Mouse (Mus musculus): Measurements from ENCODE around the gene Sct.

Sct gene

DNA sequence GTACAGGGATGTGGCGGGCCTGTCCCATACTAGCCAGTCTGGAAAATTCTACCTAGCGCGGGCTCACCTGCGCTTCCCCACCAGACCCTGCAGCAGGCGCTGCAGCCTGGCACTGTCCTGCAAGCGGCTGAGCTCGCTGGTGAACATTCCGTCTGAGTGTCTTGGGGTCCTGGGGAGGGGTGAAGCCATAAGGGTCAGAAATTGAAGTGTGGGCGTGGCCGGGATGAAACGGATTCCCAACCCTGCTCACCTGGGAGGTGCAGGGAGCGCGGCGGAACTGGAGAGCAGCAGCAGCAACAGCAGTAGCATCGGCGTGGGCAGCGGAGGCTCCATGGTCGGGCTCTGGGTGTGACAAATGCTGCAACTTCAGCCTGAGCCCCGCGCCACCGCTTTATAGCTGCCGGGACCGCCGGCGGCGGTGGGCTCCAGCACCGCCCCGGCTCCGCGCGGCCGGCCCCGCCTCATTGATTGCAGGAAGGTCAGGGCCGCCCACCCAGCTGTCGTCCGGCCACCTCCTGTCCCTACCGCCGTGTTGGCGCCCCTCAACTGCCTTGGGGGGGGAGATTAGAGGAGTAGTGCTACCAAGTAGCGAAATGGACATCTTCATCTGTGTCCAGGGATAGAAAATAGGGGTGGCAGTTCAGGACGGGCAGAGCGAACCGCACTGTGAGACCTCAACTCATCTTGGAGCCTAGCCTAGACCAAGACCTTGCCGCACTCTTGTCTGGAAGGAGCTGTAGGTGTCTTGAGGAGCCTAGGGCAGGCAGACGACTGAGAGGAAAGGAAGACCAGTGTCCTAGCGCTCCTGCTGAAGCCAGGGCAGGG, at the start of gene Sct:
Gene Sct (minus strand): TSS at position 368 of the 825 bp plus-strand sequence.
- DNase-seq (ENCODE audit: low read depth), result no peak

DNA sequence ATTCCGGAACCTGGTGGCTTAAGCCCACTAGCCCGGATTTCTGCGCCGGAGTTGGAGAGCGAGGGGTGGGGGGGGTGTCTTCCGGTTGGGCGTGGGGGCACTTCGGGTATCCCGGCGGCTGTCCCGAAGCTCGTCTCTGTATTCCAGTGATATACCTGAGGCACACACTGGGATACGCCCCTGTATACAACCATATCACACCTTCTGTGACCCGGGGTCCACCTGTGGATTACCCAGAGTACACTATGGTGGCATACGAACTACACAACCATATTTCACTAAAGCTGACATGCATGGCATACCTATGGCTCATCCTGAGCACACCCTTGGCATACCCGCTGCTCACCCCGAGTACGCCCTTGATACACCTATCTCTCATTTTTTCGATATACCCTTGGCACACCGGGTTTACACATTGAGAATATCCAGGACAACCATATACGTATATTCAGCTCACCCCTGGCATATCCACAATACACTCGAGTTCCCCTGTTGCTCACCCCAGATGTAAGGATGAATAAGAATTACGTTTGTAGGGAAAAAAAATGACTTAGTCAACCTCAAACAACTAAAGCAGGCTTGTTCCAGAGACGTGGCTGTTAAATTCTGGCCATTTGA, 49.5 kb upstream of the Sct start:
- DNase-seq (ENCODE audit: low read depth), result peak; percentile 17

DNA sequence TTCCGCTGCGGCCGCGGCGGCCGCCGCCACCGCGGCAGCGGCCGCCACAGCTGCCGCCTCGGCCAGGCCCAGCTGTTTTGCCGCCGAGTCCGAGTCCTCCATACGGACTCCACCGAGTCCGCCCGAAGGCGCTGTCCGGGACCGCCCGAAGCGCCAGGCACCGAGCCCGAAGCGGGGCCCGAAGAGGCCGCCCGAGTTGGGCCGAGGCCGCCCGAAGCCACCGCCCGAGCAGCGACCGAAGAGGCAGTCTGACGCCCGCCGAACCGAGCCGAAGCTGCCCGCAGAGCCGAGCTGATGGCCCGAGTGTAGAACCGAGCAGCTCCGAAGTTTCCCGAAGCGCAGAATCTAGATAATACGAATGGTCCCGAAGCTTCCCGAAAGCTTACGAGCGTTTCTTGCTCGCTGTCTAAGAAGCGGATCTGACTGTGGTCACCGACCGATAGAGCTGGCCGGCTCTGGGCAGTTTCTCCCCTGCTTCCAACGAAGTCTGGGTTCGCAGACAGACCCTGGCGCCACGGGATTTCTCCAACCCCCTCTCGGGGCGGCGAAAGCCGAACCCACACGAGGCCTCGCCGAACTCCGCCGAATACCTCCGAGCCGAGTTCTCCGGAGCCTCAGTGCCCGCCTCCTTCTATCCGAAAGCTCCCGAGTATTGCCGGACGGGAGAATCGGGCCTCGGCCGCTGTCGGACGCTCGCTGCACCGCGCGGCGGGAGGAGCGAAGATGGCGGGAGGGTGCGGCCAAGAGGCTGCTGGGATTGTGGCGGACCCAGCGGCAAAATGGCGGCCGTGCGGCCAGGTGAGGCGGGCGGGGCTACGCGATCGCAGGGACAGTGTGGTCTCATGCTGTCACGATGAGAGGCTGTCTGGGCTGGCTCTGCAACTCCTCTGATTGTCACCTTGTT, 48.8 kb upstream of the Sct start, which contains the start of the genes Deaf1 and Tmem80:
Gene Deaf1 (minus strand): TSS at position 222 of the 904 bp plus-strand sequence.
Gene Tmem80 (plus strand): TSS at position 271 of the 904 bp plus-strand sequence.
- peak; percentile 97 for DNase-seq (ENCODE audit: low read depth)

DNA sequence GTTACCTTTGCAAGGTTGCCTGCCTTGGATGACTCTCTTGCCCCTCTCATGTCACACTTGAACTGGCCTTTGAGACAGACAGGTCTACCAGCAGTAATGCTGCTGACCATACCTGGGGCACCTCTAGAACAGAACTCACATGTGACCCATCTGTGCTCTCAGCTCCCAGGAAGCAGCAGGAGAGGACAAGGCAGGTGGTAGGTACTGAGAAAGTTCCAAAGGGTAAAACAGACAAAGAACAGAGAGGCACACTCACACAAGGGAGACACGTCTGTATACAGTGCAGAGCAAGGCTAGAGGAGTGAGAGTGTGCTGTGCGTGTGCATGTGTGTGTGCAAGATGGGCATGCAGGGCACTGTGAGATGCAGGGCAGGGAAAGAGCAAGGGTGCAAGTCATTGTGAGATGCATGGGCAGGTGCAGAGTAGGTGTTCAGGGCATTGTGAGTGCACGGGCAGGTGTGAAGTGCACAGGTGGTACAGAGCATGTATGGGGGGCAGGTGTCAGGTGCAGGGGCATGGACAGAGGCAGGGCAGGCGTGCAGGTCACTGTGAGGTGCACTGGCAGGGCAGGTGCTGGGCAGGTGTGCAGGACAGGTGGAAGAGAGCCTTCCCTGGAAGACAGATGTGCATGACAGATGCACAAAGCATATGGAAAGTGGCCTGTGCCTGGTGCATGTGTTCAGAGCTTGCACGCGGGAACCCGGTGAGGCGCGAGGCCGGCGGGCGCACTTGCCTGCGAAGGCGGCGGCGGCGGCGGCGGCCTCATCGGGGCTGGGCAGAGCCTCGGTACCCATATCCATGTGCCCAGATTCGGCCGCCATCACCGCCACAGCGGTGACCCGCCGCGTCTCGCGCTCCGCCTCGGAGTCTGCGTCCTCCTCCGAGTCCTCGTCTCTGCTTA, 47.9 kb upstream of the Sct start:
- DNase-seq (ENCODE audit: low read depth), result no peak

DNA sequence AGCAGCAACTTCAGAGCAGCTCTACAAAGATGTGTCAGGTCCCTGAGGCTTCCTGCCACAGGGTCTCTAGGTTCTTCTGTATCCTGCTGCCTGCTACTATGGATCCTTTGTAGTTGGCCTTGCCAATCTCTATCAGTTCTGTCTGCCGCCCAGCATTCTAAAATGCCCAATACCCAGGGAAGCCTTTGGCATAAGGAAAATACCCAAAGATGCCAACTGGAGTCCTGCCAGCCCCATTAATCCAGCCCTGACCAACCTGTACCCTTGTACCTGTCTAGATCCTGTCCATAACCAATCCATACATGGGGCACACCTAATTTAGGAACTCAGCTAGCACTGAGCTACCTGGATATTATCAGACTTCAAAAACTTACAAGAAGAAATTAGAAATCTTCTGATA, 45.8 kb upstream of the Sct start:
- no peak for DNase-seq (ENCODE audit: low read depth)

DNA sequence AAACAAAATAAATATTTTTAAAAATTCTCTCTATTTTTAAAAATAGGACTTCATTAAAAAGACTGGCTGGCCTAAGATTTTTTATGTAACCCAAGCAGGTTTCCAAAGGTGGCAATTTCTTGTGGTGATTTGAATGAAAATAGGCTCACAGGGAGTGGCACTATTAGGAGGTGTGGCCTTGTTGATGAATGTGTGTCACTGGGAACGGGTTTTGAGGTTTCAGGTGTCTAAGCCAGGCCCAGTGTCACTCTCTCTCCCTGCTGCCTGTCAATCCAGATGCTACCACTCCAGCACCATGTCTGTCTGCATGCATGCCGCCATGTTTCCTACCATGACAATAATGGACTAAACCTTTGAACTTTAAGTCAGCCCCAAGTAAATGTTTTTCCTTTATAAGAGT, 40.5 kb upstream of the Sct start:
- DNase-seq (ENCODE audit: low read depth), result no peak

DNA sequence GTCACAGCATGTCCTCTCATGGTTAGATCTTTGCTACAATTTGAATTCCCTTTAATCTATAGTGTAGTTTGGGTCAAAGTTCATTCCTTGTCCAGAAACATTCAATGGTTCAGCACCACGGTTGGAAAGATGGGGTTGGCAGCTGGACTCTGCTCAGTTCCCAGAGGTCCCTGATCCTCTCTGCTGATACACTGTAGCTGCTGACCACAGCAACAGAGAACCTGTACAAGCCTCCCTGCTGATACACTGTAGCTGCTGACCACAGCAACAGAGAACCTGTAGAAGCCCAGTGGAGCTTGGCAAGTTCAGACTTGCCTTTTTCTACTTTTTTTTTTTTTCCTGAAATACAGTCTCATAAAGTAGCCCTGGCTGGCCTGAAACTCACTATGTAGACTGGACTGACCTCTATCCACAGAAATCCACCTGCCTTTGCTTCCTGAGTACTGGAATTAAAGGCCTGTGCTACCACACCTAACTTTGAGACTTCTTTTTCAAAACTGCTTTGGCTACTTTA, 38.7 kb upstream of the Sct start:
- DNase-seq (ENCODE audit: low read depth), result no peak

DNA sequence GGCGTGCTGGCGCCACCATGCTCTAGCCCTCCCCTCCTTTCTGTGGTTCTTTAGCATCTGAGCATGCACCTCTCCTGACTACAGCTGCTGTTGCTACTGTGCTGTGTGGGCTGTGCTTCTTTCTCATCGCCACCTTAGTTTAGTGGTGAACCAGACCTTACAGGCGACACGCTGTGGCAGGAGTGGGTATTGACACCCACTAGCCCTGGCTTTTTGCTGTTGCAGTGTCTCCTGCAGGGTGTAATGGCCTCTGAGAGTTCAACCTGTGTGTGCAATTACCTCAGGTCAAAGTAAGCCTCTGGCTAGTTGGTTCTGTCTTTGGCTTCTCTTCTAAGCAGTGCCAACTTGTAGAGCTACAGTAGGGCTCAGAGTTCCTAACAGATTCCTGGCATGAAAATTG, 37.0 kb upstream of the Sct start:
- no peak for DNase-seq (ENCODE audit: low read depth)

DNA sequence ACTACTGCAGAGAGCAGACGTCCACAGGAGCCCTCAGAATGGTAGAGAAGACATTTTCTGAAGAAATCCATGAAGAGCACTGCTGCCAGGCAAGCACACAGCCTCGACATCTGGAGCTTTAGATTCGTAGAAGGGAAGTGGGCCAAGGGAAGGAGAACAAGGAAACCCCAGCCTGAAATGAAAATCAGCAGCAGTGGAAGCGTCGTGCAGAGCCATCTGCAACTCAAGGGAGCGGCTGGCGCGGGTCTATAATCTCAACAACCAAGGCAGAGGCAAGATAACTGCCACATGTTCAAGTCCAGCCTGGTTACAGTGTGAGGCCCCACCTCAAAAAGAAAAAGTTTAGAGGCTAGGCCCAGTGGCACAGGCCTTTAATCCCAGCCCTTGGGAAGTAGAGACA, 36.1 kb upstream of the Sct start:
- DNase-seq (ENCODE audit: low read depth), result no peak

DNA sequence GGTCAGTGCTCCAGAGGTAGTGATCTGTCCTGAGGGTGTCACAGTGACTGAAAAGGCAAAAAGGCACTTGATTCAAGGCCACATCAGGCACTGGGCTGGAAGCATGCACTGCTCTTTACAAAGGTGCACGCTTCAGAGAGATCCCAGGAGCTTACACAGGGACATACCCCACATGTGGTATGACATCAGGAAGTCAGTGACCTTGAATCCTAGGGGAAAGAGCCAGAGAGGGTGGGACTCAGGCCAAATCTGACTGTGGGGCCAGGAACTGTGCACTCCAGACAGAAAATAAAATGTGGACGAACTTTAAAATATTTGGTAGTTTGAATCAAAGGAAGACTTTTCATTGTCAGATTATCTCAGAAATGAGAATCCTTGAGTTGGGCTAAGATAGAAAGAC, 35.5 kb upstream of the Sct start:
- no peak for DNase-seq (ENCODE audit: low read depth)

DNA sequence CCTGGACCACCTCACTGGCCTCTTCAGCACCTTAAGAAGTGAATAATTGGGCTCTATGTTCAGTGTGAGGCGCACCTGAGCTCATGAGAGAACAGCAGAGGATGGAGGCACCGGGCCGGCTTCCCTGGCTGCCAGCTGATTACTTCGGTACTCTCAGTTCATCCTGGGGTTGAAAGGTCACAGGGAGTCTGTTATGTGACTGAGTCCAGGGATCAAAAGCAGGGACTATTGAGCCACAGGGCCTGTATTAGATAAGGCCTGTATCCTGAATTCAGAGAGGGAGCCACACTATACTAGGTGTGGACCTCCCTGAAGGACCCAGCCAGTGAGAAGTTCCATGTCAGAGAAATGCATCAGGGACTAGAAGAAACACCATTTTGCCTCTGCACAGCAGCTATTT, 25.6 kb upstream of the Sct start:
- no peak for DNase-seq (ENCODE audit: low read depth)

DNA sequence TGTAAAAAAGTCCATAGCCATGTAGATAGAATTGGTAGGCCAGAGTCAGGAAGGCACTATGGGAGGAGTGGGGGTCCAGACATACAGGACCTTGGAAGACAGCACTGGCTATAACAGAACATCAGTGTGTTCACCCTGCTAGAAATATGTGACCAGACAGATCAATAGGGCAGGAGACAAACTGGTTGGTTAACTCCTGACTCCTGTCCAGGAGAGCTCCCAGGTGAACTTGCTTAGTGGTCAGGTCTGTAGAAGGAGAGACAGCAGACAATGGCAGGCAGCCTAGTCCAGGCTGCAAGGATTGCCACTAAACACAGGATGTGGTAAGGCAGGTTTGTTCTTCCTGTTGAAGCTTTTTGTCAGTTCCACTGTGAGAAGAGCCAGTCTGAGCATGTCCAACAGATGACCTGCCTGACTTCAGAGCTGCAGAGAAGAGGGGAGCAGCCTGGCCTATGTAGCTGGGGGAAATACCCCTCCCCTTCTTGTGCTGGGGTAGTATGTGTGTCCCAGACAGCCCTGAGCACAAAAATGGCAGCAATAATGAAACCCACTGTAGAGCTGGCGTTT, 23.9 kb upstream of the Sct start:
- no peak for DNase-seq (ENCODE audit: low read depth)

DNA sequence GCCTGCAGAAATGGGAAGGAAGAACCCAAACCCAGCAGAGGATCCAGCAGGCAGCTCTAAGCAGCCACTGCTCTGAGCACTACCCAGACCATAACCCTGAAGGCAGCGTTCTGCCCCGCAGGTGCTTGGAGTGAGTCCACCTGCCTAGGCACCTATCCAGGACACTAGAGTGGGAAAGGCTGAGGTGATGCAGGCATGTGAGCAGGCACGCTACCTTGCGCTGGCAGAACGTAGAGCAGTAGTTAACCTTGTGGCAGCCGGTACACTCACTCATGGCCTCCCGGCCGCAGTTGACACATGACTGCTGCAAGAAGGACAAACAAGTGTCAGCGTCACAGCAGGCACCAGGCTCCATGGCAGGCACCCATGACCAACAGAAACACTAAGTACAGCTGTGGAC, 22.5 kb upstream of the Sct start:
- DNase-seq (ENCODE audit: low read depth), result no peak

DNA sequence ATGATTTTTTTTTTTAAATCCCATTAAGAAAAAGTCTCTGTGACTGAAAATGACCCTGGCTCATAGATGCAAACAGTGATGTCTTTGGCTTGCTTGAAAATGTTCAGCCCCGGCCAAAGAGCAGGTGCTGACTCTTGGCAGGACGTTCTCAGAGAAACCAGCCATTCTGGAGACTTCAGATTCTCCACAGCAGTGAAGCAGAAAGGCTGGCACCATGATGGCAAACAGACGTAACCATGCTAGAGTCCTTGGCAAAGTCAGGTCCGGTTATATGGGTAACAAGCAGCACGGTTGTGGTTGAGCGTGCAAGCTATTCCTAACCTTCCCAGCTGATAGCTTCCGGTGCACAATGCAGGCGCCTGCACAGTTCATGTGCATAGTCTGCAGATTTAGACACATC, 20.2 kb upstream of the Sct start:
- no peak for DNase-seq (ENCODE audit: low read depth)

DNA sequence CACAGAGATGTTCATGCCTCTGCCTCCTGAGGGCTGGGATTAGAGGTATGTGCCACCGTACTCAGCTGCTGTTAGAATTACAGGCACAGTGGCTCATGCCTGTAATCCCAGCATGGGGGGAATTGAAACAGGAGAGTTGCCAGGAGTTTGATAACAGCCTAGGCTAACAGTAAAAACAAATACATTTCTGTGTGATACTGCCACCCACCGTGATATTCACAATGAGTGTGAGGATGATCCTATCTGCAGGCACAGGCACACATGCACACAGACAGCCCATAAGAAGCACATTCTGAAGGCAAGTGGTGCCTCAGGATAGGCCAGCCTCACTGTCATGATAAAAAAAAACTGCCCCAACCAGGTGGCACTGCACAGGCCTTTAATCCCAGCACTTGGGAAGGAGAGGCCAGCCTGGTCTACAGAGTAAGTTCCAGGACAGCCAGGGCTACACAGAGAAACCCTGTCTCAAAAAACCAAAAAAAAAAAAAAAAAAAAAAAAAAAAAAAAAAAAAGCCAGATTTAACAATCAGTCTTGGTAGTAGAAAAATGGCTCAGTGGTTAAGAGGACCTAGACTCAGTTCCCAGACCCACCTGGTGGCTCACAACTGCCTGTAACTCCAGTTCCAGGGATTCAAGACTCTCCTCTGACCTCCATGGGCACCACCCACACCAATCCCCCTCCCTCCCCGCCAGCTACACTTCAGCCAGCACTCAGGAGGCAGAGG, 19.2 kb upstream of the Sct start:
- peak; percentile 14 for DNase-seq (ENCODE audit: low read depth)

DNA sequence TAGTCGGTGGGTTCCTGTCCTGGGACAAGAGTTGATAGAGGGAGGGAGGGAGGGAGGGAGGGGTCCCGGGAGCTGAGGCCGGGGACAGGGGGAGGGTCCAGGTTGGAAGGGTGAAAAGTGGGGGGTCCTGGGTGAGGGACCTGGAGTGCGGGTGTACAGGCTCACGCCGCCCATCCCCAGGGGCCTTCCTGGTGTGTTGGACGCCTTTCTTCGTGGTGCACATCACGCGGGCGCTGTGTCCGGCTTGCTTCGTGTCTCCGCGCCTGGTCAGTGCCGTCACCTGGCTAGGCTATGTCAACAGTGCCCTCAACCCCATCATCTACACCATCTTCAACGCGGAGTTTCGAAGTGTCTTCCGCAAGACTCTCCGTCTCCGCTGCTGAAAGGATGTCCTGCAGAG, 15.5 kb upstream of the Sct start:
- DNase-seq (ENCODE audit: low read depth), result no peak

DNA sequence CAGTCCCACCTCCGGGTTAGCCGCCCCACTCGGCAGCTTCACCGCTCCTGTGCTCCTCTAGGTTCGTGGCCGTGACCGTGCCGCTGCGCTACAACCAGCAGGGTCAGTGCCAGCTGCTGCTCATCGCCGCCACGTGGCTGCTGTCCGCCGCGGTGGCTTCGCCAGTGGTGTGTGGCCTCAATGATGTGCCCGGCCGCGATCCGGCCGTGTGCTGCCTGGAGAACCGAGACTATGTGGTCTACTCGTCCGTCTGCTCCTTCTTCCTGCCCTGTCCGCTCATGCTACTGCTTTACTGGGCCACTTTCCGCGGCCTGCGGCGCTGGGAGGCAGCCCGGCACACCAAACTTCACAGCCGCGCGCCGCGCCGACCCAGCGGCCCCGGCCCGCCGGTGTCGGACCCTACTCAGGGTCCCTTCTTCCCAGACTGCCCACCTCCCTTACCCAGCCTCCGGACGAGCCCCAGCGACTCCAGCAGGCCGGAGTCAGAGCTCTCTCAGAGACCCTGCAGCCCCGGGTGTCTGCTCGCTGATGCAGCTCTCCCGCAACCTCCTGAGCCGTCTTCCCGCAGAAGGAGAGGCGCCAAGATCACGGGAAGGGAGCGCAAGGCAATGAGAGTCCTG, 15.0 kb upstream of the Sct start:
- no peak for DNase-seq (ENCODE audit: low read depth)

DNA sequence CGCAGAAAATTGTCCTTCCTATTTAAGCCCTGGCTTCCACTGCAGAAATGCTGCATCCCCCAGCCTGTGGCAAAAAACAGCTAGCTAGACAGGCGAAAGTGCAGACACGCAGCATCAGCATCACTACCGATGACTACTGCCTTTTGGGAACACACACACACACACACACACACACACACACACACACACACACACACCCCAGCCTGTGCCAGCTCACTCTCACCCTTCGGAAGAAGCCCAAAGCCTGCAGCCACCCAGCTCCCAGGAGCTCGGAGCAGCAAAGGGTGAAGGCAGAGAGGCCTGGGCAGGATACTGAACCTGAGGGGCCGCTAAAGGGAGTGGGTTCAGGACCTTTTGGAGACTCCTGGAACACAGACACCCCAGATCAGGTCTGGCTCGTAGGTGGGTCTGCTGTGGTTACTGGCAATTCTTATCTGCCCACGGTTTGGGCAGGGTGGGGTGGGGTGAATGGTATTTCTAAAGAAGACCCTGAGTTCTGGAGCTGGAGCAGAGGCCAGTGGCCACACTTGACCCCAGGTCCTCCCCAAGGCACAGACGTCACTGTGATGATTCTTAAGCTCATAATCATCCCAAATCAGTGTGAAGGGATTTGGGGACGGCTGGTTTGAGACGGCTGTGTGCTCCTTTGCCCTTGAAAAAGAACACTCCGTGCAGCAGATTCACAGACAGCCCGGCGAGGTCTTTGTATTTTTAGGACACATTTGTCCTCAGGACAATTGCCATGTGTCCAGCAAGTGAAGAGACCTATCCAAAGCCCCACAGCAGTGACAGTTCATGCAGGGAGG, 13.9 kb upstream of the Sct start:
- DNase-seq (ENCODE audit: low read depth), result no peak

All from c-Kit-positive CD71-positive TER-119-negative erythroid progenitor cells, embryonic 14.5 days (primary cell).